In the genomic region with DNA sequence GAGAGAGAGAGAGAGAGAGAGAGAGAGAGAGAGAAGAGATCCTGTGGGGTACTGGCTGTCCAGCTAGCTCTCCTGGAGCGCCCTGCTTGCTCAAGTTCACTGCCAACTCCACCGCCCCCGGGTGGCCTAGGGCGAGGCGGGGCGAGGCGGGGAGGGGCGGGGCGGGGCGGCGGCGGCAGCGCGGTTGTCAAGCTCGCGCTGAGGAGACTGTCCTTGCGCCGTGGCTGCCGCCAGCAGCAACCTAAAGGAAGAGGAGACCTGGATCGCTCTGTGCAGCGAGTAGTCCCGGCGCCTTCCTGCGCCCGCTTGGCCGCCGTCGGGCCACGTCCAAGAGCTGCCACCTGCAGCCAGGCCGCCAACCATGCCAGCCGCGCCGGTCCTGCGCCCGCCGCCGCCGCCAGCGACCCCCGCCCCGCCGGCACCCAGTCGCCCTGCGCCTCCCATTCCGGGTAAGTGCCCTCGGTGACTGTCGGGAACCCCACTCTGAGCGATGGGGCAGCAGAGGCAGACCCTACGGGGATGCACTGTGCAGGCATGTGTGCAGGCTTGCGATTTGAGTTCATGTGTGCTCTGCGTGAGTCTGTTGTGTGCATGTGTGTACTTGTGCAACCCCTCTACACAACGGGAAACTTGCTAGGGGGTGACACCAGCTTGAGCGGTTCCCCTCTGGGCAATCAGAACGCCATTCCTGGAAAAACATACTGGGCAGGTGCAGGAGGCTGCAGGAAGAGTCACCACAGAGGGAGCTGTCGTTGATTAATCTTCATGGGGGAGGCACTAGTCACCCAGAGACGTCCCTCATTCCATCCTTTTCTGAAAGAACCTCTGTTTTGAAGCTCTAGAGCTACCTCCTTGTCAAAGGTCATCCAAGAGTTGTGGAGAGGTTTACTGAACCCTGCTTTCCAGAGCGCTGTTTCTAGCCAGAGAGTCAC, we compare ENCODE assay signal across 8 mouse cellular contexts. TPM values are rescaled to one million over a fixed set of nuclear protein-coding genes. Genes with fewer than 3 reads are reported as not detected.
A peak's percentile ranks its signal among the peaks of the same experiment; 100 is the strongest.
DNase-seq lines count a peak whose midpoint lies in the region; ATAC-seq and TF ChIP-seq lines count a peak whose summit lies in the region.

A gene (plus strand): TSS at position 178 of the 932 bp plus-strand sequence.

- no peak within 1 kb of the TSS for H3K27ac ChIP-seq in bone marrow macrophage, adult 2 months (ENCODE audit: insufficient read depth, low read depth, low read length)
- H3K27ac ChIP-seq in heart, embryonic 10.5 days = peak within 1 kb of the TSS; percentile 72
- H3K27ac ChIP-seq in liver, embryonic 15.5 days (replicated peaks) = no peak within 1 kb of the TSS
- peak within 1 kb of the TSS; percentile 52; the same call in 1 of the 2 replicates for H3K27ac ChIP-seq in neural tube, embryonic 13.5 days (replicated peaks)

- ATAC-seq in liver, embryonic 15.5 days (ENCODE audit: insufficient read depth) = no peak
- ATAC-seq in neural tube, embryonic 13.5 days (ENCODE audit: low read depth) = peak; percentile 77

- H3K27me3 ChIP-seq in heart, embryonic 10.5 days (ENCODE audit: insufficient read depth, poor library complexity, severe bottlenecking) = peaks cover 55% of the 10 kb centered on the region
- peaks cover 42% of the 10 kb centered on the region for H3K27me3 ChIP-seq in liver, embryonic 15.5 days
- peaks cover 31% of the 10 kb centered on the region for H3K27me3 ChIP-seq in neural tube, embryonic 13.5 days

- no peaks in the 10 kb centered on the region for H3K9me3 ChIP-seq in heart, embryonic 10.5 days
- no peaks in the 10 kb centered on the region for H3K9me3 ChIP-seq in liver, embryonic 15.5 days (replicated peaks)
- no peaks in the 10 kb centered on the region for H3K9me3 ChIP-seq in neural tube, embryonic 13.5 days

- H3K4me1 ChIP-seq in bone marrow macrophage, adult 2 months (ENCODE audit: control insufficient read depth, insufficient read depth, low read length) = peaks cover 4% of the 10 kb centered on the region
- H3K4me1 ChIP-seq in heart, embryonic 10.5 days = peaks cover 20% of the 10 kb centered on the region; the same call in 1 of the 2 replicates
- peaks cover 4% of the 10 kb centered on the region for H3K4me1 ChIP-seq in liver, embryonic 15.5 days (replicated peaks)
- H3K4me1 ChIP-seq in neural tube, embryonic 13.5 days (replicated peaks) = peaks cover 8% of the 10 kb centered on the region

- peak within 1 kb of the TSS; percentile 54 for H3K4me3 ChIP-seq in bone marrow macrophage, adult 2 months (ENCODE audit: insufficient read depth, low read length)
- peak within 1 kb of the TSS; percentile 64 for H3K4me3 ChIP-seq in heart, embryonic 10.5 days
- peak within 1 kb of the TSS; percentile 44 for H3K4me3 ChIP-seq in liver, embryonic 15.5 days (replicated peaks)
- H3K4me3 ChIP-seq in neural tube, embryonic 13.5 days = peak within 1 kb of the TSS; percentile 58

- H3K9ac ChIP-seq in liver, embryonic 15.5 days = no peak within 1 kb of the TSS
- H3K9ac ChIP-seq in neural tube, embryonic 13.5 days = peak within 1 kb of the TSS; percentile 78

- no peak for DNase-seq in frontal cortex, adult 2 months (ENCODE audit: extremely low spot score in 1 of 2, low spot score in 1 of 2)
- DNase-seq in frontal cortex, postnatal 25 days (ENCODE audit: low spot score in 2 of 2) = no peak
- no peak for DNase-seq in heart, embryonic 10.5 days (ENCODE audit: low spot score)
- DNase-seq in kidney, adult 9 months = peak; percentile 85
- no peak for DNase-seq in spleen, adult 12 weeks (ENCODE audit: low spot score)

- no peak for TF ChIP-seq POLR2A in bone marrow macrophage, adult 2 months (IDR thresholded peaks at IDR 0.05; ENCODE audit: borderline replicate concordance, low read depth, low read length)

- 3% methylated on average over 56 of the region's 57 CpGs for WGBS in heart, embryonic 10.5 days
- WGBS in liver, embryonic 15.5 days (ENCODE audit: insufficient replicate concordance) = 4% methylated on average over 50 of the region's 57 CpGs
- WGBS in neural tube, embryonic 13.5 days = 2% methylated on average over 48 of the region's 57 CpGs

- peak within 1 kb of the TSS; percentile 65 for H3K4me2 ChIP-seq in liver, embryonic 15.5 days
- peak within 1 kb of the TSS; percentile 69 for H3K4me2 ChIP-seq in neural tube, embryonic 13.5 days

- no peaks in the 10 kb centered on the region for H3K36me3 ChIP-seq in heart, embryonic 10.5 days
- H3K36me3 ChIP-seq in liver, embryonic 15.5 days (replicated peaks) = no peaks in the 10 kb centered on the region
- no peaks in the 10 kb centered on the region for H3K36me3 ChIP-seq in neural tube, embryonic 13.5 days

- no peak for TF ChIP-seq CTCF in bone marrow macrophage, adult 2 months (IDR thresholded peaks at IDR 0.05; ENCODE audit: low read depth, low read length)

RNA-seq across cellular contexts. Expression of the gene that starts here (rescaled TPM):
- polyA plus RNA-seq in frontal cortex, adult 2 months (2012; rRNA removed) = 21.5 and 23.8 TPM in 2 replicates
- polyA plus RNA-seq in bone marrow macrophage, adult 2 months (2012; ENCODE audit: insufficient read depth, insufficient read length, missing spikeins) = not detected in 2 replicates
- polyA plus RNA-seq in heart, embryonic 10.5 days (2016; fragmentation: Nextera tagmentation; extraction: Ambion mirVana) = 1.6 and 2.5 TPM in 2 replicates
- polyA plus RNA-seq in liver, embryonic 15.5 days (2015; fragmentation: Nextera tagmentation; extraction: Ambion mirVana) = 0.10 TPM in 1 of 2 replicates, not detected in the other
- polyA plus RNA-seq in neural tube, embryonic 13.5 days (2015; fragmentation: Nextera tagmentation; extraction: Ambion mirVana) = 10.8 and 13.8 TPM in 2 replicates

Comparison
In these comparisons a context has a peak if more than half of its experiments do, and no peak if none do; other contexts are left out.
1. H3K27ac ChIP-seq: peak in heart, embryonic 10.5 days (single experiment) and neural tube, embryonic 13.5 days (single experiment); none in bone marrow macrophage, adult 2 months (single experiment) and liver, embryonic 15.5 days (single experiment).
2. Peak in every context shown above with its lines, with median percentiles within 50 percentile points of each other: H3K4me3 ChIP-seq.